Mouse (Mus musculus) liver, embryonic 15.5 days (tissue): ENCODE measurements around the gene Lyve1. TPM values are rescaled to one million over a fixed set of nuclear protein-coding genes. Genes with fewer than 3 reads are reported as not detected.

Experiments
- ATAC-seq: fragments of 200-750 bp; cut with Nextera tagmentation; 2 replicates; pipeline ENCODE4 v1.8.0; 2017; ENCODE audit warnings: moderate number of reproducible peaks, mild to moderate bottlenecking, moderate library complexity; ENCODE audit not compliant: insufficient read depth
- H3K27ac ChIP-seq: fragments of 300-500 bp; sonication (generic); replicated peaks from 2 replicates; pipeline ENCODE4 v1.5.1; 2015; ENCODE audit warnings: mild to moderate bottlenecking, inconsistent platforms
- H3K27me3 ChIP-seq: fragments of 300-500 bp; sonication (generic); 2 replicates; pipeline ENCODE4 v1.6.1; 2015; ENCODE audit warnings: mild to moderate bottlenecking, inconsistent platforms
- H3K36me3 ChIP-seq: fragments of 300-500 bp; sonication (generic); replicated peaks from 2 replicates; pipeline ENCODE4 v1.6.1; 2015; ENCODE audit warnings: moderate library complexity, mild to moderate bottlenecking, inconsistent platforms
- H3K4me1 ChIP-seq: fragments of 300-500 bp; sonication (generic); replicated peaks from 2 replicates; pipeline ENCODE4 v1.6.1; 2015; ENCODE audit warnings: inconsistent platforms
- H3K4me2 ChIP-seq: fragments of 300-500 bp; sonication (generic); 2 replicates; pipeline ENCODE4 v1.6.1; 2015; ENCODE audit warnings: moderate library complexity, mild to moderate bottlenecking, inconsistent platforms
- H3K4me3 ChIP-seq: fragments of 300-500 bp; sonication (generic); replicated peaks from 2 replicates; pipeline ENCODE4 v1.5.1; 2015; ENCODE audit warnings: mild to moderate bottlenecking, inconsistent platforms
- H3K9ac ChIP-seq: fragments of 300-500 bp; sonication (generic); 2 replicates; pipeline ENCODE4 v1.6.1; 2015; ENCODE audit warnings: moderate library complexity, mild to moderate bottlenecking, inconsistent platforms
- H3K9me3 ChIP-seq: fragments of 300-500 bp; sonication (generic); replicated peaks from 2 replicates; pipeline ENCODE4 v1.6.1; 2016; ENCODE audit warnings: inconsistent platforms
- WGBS: fragments of 180-500 bp; shearing (Covaris S2); methylation state at CpG from one replicate; pipeline ENCODE4 v1.1.7; 2015; ENCODE audit warnings: mixed read lengths; ENCODE audit not compliant: insufficient replicate concordance; 5-methylcytosine and 5-hydroxymethylcytosine counted together
- microRNA-seq: library from miRNA; unstranded; fragments of <30 nt; microRNA quantifications from one replicate; pipeline ENCODE4, GENCODE M21; 2016
- polyA plus RNA-seq: library from polyadenylated mRNA; unstranded; fragments of >200 nt; fragmentation: Nextera tagmentation; extraction: Ambion mirVana; gene quantifications from 2 replicates; pipeline ENCODE4 v1.2.1, GENCODE M21; 2015

The Lyve1 gene
- polyA plus RNA-seq, 1 experiment from 2014 or later: 24.1 TPM

- H3K27ac ChIP-seq: no peak overlapping the region
- WGBS: 90% methylated on average over 8 of the region's 8 CpGs
- H3K4me3 ChIP-seq: no peak overlapping the region
- 0 out of 2 replicates have a peak, but pooled peaks have one; percentile 18 for ATAC-seq
- no peak overlapping the region for H3K4me2 ChIP-seq
- H3K9me3 ChIP-seq: no peaks in the 10 kb centered on the region
- 0 out of 2 replicates have a peak, but pooled peaks cover 5% of the 10 kb centered on the region for H3K4me1 ChIP-seq
- no peak overlapping the region for H3K9ac ChIP-seq
- H3K36me3 ChIP-seq: peaks cover 95% of the 10 kb centered on the region
- no peaks in the 10 kb centered on the region for H3K27me3 ChIP-seq
Observed at GRCm38 (mm10) chr7:110810995-110811394, 52.0 kb downstream of the Lyve1 start.

- 0 out of 2 replicates have a peak, but pooled peaks cover 5% of the 10 kb centered on the region for H3K4me1 ChIP-seq
- H3K27me3 ChIP-seq: no peaks in the 10 kb centered on the region
- H3K4me2 ChIP-seq: no peak overlapping the region
- H3K9ac ChIP-seq: no peak overlapping the region
- H3K36me3 ChIP-seq: peaks cover 97% of the 10 kb centered on the region
- H3K4me3 ChIP-seq: no peak overlapping the region
- no peak overlapping the region for H3K27ac ChIP-seq
- no peak for ATAC-seq
- H3K9me3 ChIP-seq: no peaks in the 10 kb centered on the region
- 84% methylated on average over 18 of the region's 18 CpGs for WGBS
Observed at GRCm38 (mm10) chr7:110809585-110810557, 53.2 kb downstream of the Lyve1 start.

DNA sequence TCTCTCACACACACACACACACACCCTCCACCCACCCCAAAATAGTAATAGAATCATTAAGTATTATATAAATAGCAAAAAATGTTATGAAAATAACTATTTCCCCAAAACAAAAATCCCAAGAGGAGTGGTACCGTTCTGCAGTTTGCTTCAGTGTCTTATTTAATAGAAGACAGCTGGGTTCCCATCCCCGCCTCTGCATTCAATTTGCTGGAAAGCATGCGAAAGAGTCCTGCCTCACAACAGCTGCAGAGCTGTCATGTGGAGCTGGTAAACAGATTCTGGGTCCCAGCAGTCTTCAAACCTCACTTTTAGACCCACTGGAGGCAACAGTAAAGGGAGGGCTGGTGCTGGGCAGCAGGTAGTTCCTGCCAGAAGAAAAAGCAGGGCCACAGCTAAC, 54.1 kb downstream of the Lyve1 start:
- H3K27me3 ChIP-seq: no peaks in the 10 kb centered on the region
- no peak for ATAC-seq
- 0 out of 2 replicates have a peak, but pooled peaks cover 3% of the 10 kb centered on the region for H3K4me1 ChIP-seq
- H3K4me3 ChIP-seq: no peak overlapping the region
- H3K27ac ChIP-seq: no peak overlapping the region
- no peak overlapping the region for H3K4me2 ChIP-seq
- 75% methylated on average over 3 of the region's 3 CpGs for WGBS
- no peaks in the 10 kb centered on the region for H3K9me3 ChIP-seq
- H3K36me3 ChIP-seq: peaks cover 98% of the 10 kb centered on the region
- no peak overlapping the region for H3K9ac ChIP-seq

- peaks cover 98% of the 10 kb centered on the region for H3K36me3 ChIP-seq
Observed at GRCm38 (mm10) chr7:110807460-110808030, 55.5 kb downstream of the Lyve1 start.

GRCm38 (mm10) chr7:110804266-110804665, 58.8 kb downstream of the Lyve1 start:
- Histone ChIP-seq H3K36me3 (peaks cover 95% of the 10 kb centered on the region), H3K27me3 (no peaks in the 10 kb centered on the region), H3K9ac (no peak overlapping the region), H3K9me3 (no peaks in the 10 kb centered on the region), H3K4me1 (no peaks in the 10 kb centered on the region), H3K4me2 (no peak overlapping the region), H3K4me3 (no peak overlapping the region), H3K27ac (no peak overlapping the region)
- no peak for ATAC-seq
- WGBS: 77% methylated on average over 3 of the region's 3 CpGs

More at GRCm38 (mm10) chr7:110807460-110808030, 55.5 kb downstream of the Lyve1 start:
- no peak overlapping the region for H3K4me2 ChIP-seq
- no peak overlapping the region for H3K9ac ChIP-seq
- no peaks in the 10 kb centered on the region for H3K4me1 ChIP-seq
- H3K27me3 ChIP-seq: no peaks in the 10 kb centered on the region
- no peak overlapping the region for H3K27ac ChIP-seq
- ATAC-seq: no peak
- 86% methylated on average over 13 of the region's 13 CpGs for WGBS
- no peaks in the 10 kb centered on the region for H3K9me3 ChIP-seq
- no peak overlapping the region for H3K4me3 ChIP-seq

GRCm38 (mm10) chr7:110803131-110803530, 59.9 kb downstream of the Lyve1 start:
- Histone ChIP-seq H3K27me3 (no peaks in the 10 kb centered on the region), H3K36me3 (peaks cover 91% of the 10 kb centered on the region), H3K4me1 (no peaks in the 10 kb centered on the region), H3K4me3 (no peak overlapping the region), H3K9me3 (no peaks in the 10 kb centered on the region), H3K27ac (no peak overlapping the region), H3K9ac (no peak overlapping the region), H3K4me2 (no peak overlapping the region)
- ATAC-seq: no peak
- WGBS: 89% methylated on average over 10 of the region's 10 CpGs

DNA sequence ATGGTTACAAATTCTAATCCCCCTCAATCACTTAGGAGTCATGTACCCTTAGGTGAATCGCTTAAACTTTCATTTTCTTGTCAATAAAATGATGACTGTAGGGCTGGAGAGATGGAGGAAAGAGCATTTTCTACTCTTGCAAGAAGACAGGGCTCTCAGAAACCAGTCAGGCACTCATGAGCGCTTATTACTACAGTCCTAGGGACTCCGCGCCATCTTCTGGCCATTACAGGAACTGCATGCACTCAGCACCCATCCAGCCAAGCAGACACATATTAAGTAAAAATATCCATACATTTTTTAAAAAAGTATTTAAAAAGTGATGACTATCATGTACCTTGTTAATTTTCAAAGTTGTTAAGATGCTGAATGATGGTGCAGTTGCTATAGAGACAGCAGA, 62.0 kb downstream of the Lyve1 start:
- Histone ChIP-seq H3K9ac (no peak overlapping the region), H3K4me1 (peaks cover 3% of the 10 kb centered on the region), H3K9me3 (no peaks in the 10 kb centered on the region), H3K4me3 (no peak overlapping the region), H3K27ac (no peak overlapping the region), H3K27me3 (no peaks in the 10 kb centered on the region), H3K4me2 (no peak overlapping the region), H3K36me3 (peaks cover 93% of the 10 kb centered on the region)
- ATAC-seq: 0 out of 2 replicates have a peak, but pooled peaks have one; percentile 22
- 2% methylated on average over 4 of the region's 4 CpGs for WGBS

Small RNA genes lying within 50 kb of the gene (microRNA-seq; reads per million reads assigned to microRNA genes)
- not detected for gene Gm47282

Other genes starting within 250 kb of the Lyve1 start
- gene Sbf2, start 248.3 kb downstream of the Lyve1 start, polyA plus RNA-seq: 5.3 and 7.1 TPM in 2 replicates
- 2.2 and 2.7 TPM in 2 replicates for gene Adm, start 235.6 kb downstream of the Lyve1 start, polyA plus RNA-seq
- 28.0 and 30.8 TPM in 2 replicates for gene Ampd3, start 95.0 kb downstream of the Lyve1 start, polyA plus RNA-seq
- 24.7 and 29.0 TPM in 2 replicates for gene Rnf141, start 18.8 kb downstream of the Lyve1 start, polyA plus RNA-seq
- 4.0 and 4.3 TPM in 2 replicates for gene Mrvi1, start 119.2 kb upstream of the Lyve1 start, polyA plus RNA-seq
- gene Ctr9, start 165.7 kb upstream of the Lyve1 start, polyA plus RNA-seq: 21.8 and 22.3 TPM in 2 replicates
- 322 and 346 TPM in 2 replicates for gene Eif4g2, start 219.8 kb upstream of the Lyve1 start, polyA plus RNA-seq